Mouse (Mus musculus) CD8-positive naive resting alpha-beta T cell, adult 57 days (primary cell): ENCODE data around the gene E2f4. TPM values are rescaled to one million over a fixed set of nuclear protein-coding genes. Genes with fewer than 3 reads are reported as not detected.

ENCODE experiments used
- total RNA-seq: library from RNA; stranded (reverse); gene quantifications from one replicate; pipeline ENCODE4 v1.2.4, GENCODE M21; 2023

The E2f4 gene
- total RNA-seq = 87.5 TPM

GRCm38 (mm10) chr8:105297511-105298192 lies at the start of gene E2f4:
Gene E2f4 (plus strand): TSS chr8:105297663.

DNA sequence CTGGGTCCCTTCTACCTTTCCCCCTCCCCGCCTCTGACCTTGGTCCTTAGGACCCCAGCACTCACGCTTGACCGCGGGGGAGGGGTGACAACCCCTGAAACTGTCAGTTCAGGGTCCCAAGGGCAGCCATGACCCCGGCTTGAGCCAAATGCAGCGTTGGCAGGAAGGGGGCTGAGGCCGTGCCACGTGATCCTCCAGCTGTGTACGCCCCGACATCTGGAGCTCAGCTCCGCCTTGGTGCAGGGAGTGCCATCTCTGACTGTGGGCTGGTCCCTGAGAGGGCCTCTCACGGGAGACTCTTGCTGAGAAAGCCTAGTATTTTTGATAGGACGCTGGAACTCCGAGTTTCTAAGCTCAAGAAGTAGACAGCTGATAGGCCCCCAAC lies 42.5 kb upstream of the E2f4 start, which contains the start of gene B3gnt9:
B3gnt9 (minus strand) TSS at position 188 of the 385 bp plus-strand sequence.

GRCm38 (mm10) chr8:105264024-105264982 lies 33.2 kb upstream of the E2f4 start, which contains the start of the genes Tradd and Fbxl8:
Gene Tradd (minus strand): TSS chr8:105264609.
Gene Fbxl8 (plus strand): TSS chr8:105264648.

GRCm38 (mm10) chr8:105269461-105269947 lies 28.0 kb upstream of the E2f4 start, which contains the start of gene Hsf4:
Gene Hsf4 (plus strand): TSS chr8:105269801.

GRCm38 (mm10) chr8:105275840-105276239 lies 21.6 kb upstream of the E2f4 start, which contains the start of gene Nol3:
Gene Nol3 (plus strand): TSS chr8:105276140.

GRCm38 (mm10) chr8:105289805-105290460 lies 7.5 kb upstream of the E2f4 start, which contains the start of gene 4931428F04Rik:
Gene 4931428F04Rik (minus strand): TSS chr8:105289864.

DNA sequence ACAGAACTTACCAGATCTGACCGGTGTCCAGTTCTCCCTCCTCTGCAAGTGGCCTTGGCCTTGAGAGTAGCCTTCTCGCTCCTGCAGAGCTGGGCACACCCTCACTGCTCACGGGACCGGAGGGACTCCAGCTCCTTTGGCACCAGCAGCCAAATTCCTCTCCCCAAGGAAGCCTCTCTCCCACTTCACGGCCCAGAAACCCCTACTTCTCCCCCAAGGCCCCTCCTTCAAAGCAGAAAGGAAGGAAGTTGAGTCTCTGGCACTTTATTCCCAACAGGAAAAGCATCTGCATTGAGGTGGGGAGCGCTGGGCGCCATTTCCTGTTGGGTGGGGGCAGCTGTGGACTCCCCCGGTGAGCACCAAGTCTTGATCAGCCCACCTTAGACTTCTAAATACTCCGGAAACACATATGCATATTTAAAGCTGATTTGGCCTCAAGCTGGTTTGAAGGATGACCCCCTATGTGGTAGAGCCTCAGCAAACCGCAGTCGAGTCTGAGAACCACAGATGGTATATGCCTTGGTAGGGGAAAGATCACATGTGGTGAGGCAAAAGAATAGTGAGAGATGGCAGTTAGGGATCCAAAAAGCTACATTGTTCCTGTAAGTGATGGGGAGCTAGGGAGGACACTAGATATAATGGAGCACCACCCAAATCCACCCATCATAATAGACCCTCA lies 1.4 kb upstream of the E2f4 start, which contains the start of gene Exoc3l:
Exoc3l (minus strand) TSS at position 207 of the 679 bp plus-strand sequence.

DNA sequence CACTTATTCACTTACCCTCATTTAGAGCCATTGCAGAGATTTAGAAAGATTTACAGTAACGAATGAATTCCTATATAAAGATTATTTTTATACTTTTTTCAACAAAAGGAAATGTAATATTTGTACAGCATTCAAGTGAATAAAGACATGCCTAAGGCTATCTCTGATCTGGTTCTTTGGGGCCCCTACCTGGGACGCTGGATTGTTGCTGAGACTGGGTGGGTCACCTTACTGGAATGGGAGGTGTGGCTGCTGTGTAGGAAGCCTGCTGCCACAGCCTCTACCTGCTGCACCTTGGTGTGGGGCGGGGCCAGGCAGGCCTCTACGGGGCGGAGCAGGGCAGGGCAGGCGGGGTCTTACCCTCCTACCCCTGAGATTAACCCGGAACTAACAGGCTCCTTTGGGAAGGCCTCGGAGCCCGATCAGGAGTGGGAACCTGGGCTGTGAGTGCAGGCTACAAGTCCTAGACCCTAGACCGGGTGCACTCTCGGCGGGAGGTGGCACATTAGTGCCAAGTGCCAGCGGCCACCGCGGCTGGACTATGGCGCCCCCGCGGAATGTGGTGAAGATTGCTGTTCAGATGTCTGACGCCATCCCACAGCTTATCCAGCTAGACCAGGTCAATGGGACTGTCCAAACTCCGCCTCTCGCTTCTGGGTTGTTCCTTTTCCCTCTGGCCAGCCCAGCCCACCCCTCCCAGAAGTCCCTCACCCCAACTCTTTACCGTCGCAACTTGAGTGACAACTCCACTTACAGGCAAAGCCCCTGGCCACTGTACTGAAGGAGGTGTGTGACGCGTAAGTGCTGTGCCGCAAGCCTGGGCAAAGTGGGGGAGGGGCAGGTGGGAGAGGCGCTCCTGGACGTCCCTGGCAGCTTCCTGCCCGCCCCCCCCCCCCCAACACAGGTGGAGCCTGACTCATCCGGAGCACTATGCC lies 8.0 kb downstream of the E2f4 start, which contains the start of gene Elmo3:
Elmo3 (plus strand) TSS at position 391 of the 935 bp plus-strand sequence.

DNA sequence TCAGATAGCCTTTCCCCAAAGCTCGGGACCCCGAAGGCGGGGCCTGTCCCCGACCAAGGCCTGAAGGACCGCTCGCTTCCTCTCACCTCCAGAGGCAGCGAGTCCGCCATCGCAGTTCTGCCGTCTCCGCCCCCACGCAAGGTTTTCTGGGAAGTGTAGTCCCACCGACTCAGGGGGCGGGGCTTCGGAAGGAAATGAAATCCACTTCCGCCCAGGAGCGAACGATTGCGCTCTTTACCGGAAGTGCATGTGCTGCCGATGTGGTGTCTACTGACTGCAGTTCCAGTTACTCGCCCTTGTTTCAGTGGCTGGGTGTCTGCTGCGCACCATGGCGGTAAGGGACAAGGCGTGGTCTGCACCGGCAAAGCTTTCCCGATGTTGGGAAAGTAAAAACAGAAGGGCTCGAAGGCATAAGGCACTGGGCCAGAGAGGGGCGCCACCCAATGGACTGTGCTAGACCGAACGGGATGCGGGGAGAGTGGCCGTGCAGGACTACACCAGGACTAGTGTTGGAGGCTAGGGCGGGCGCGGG lies 28.7 kb downstream of the E2f4 start, which contains the start of the genes Lrrc29 and Tmem208:
Lrrc29 (minus strand) TSS at position 138 of the 532 bp plus-strand sequence.
Tmem208 (plus strand) TSS at position 214 of the 532 bp plus-strand sequence.

GRCm38 (mm10) chr8:105347428-105348221 lies 50.2 kb downstream of the E2f4 start, which contains the start of gene Fhod1:
Gene Fhod1 (minus strand): TSS chr8:105347953.

GRCm38 (mm10) chr8:105348450-105349095 lies 51.1 kb downstream of the E2f4 start, which contains the start of gene Slc9a5:
Gene Slc9a5 (plus strand): TSS chr8:105348843.

Other genes with a start within 250 kb of the E2f4 start
- gene Ces3a, start 249.1 kb upstream of the E2f4 start, total RNA-seq = not detected
- gene Ces3b, start 213.9 kb upstream of the E2f4 start, total RNA-seq = not detected
- not detected for gene Ces4a, start 165.9 kb upstream of the E2f4 start, total RNA-seq
- gene Cbfb, start 127.0 kb upstream of the E2f4 start, total RNA-seq = 104 TPM
- 20.9 TPM for gene D230025D16Rik, start 72.5 kb upstream of the E2f4 start, total RNA-seq
- gene B3gnt9, start 42.5 kb upstream of the E2f4 start, total RNA-seq = 4.5 TPM
- 22.6 TPM for gene Tradd, start 33.1 kb upstream of the E2f4 start, total RNA-seq
- gene Fbxl8, start 33.0 kb upstream of the E2f4 start, total RNA-seq = 10.5 TPM
- gene Hsf4, start 27.9 kb upstream of the E2f4 start, total RNA-seq = 0.73 TPM
- gene Nol3, start 21.5 kb upstream of the E2f4 start, total RNA-seq = not detected
- gene 4931428F04Rik, start 7.8 kb upstream of the E2f4 start, total RNA-seq = 3.2 TPM
- 1.4 TPM for gene Exoc3l, start 1.6 kb upstream of the E2f4 start, total RNA-seq
- 4.2 TPM for gene Elmo3, start 7.9 kb downstream of the E2f4 start, total RNA-seq
- 8.7 TPM for gene Lrrc29, start 28.6 kb downstream of the E2f4 start, total RNA-seq
- gene Tmem208, start 28.7 kb downstream of the E2f4 start, total RNA-seq = 30.2 TPM
- gene Fhod1, start 50.3 kb downstream of the E2f4 start, total RNA-seq = 26.7 TPM
- gene Slc9a5, start 51.2 kb downstream of the E2f4 start, total RNA-seq = 1.3 TPM
- not detected for gene Plekhg4, start 75.6 kb downstream of the E2f4 start, total RNA-seq
- not detected for gene Kctd19, start 115.8 kb downstream of the E2f4 start, total RNA-seq
- gene Lrrc36, start 115.9 kb downstream of the E2f4 start, total RNA-seq = not detected
- 1.3 TPM for gene Tppp3, start 173.9 kb downstream of the E2f4 start, total RNA-seq
- 5.8 TPM for gene Zdhhc1, start 199.2 kb downstream of the E2f4 start, total RNA-seq
- gene Hsd11b2, start 221.1 kb downstream of the E2f4 start, total RNA-seq = not detected